8 mouse cellular contexts compared by ENCODE assay signal in the genomic region with DNA sequence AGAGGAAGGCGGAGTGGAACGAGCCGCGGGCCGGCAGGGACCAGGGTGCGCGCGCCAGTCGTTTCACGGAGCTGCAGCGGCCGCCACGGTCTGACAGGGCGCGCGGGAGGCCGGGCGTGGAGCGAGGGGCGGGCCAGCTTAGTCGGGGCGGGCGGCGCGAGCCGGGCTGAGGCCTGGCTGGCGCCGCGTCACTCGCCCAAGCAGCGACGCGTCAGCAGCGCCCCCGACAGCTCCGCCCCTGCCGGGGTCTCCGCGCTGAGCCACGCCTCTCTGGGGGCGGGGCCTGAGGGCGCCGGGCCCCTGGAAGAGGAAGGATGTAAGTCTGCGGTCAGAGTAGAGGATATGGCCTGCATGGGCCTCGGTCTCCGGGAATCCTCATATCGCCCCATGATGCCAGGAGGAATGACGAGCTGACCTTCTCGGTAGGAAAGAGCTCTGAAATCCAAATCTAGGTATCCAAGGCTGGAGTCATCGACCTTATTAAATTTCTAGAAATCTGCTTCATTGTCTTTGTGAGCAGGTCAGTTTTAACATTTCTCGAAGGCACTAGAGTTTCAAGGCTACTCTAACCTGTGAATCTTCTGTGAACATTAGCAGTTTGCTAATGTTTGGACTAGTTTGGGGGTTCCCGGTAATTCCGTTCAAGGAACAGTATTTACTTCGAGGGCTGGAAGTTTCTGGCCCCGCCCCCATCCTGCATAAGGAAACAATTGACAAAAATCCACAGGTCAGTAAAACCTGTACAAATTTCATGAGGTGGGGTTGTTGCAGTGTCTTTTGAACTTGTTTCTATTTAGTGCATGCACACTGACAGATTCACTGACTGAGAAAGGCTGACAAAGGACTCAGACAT. TPM values are rescaled to one million over a fixed set of nuclear protein-coding genes. Genes with fewer than 3 reads are reported as not detected.
DNase-seq lines count a peak whose midpoint lies in the region; ATAC-seq and TF ChIP-seq lines count a peak whose summit lies in the region.

A gene (minus strand): TSS at position 228 of the 853 bp plus-strand sequence.

- CTCF ChIA-PET in Patski (lab: Charles Lee) = interaction anchor here (1.9 to 2.2 kb wide), 2 partner anchors 16 to 27 kb away, joined by 4 to 6 read pairs; no protein-coding TSS in a partner anchor

- WGBS in hindbrain, embryonic 14.5 days = 4% methylated on average over 55 of the region's 55 CpGs

- no peak for TF ChIP-seq CTCF in Patski (IDR thresholded peaks at IDR 0.05)

- H3K9ac ChIP-seq in hindbrain, embryonic 14.5 days = peak within 1 kb of the TSS; percentile 79

- no peaks in the 10 kb centered on the region for H3K9me3 ChIP-seq in hindbrain, embryonic 14.5 days (ENCODE audit: control insufficient read depth, low read length)

- H3K4me1 ChIP-seq in hindbrain, embryonic 14.5 days (replicated peaks; ENCODE audit: control insufficient read depth, insufficient read depth, low read length) = peaks cover 10% of the 10 kb centered on the region; the same call in 1 of the 2 replicates

- H3K36me3 ChIP-seq in hindbrain, embryonic 14.5 days (replicated peaks; ENCODE audit: control insufficient read depth, insufficient read depth) = no peaks in the 10 kb centered on the region

- H3K4me2 ChIP-seq in hindbrain, embryonic 14.5 days (replicated peaks) = peak within 1 kb of the TSS; percentile 75

- H3K27me3 ChIP-seq in Patski = no peaks in the 10 kb centered on the region
- no peaks in the 10 kb centered on the region for H3K27me3 ChIP-seq in hindbrain, embryonic 14.5 days (ENCODE audit: control insufficient read depth, insufficient read depth, low read length)

- in situ Hi-C loops in Patski (cut with MboI; ENCODE audit: low pct_unique_long_range_greater_than_20kb) = no loop called here

- H3K27ac ChIP-seq in hindbrain, embryonic 14.5 days = peak within 1 kb of the TSS; percentile 71

- DNase-seq in Patski (ENCODE audit: low read depth, low spot score) = peak; percentile 43
- DNase-seq in cerebellum, postnatal 14 days = peak; percentile 90 to 96
- DNase-seq in frontal cortex, postnatal 25 days (ENCODE audit: low spot score in 2 of 2) = peak; percentile 69 to 85
- peak; percentile 95 for DNase-seq in hindbrain, embryonic 14.5 days (ENCODE audit: low spot score)
- peak; percentile 92 for DNase-seq in layer of hippocampus, postnatal 36 days
- DNase-seq in lung, postnatal 36 days = peak; percentile 95
- DNase-seq in retina, postnatal 1 day = peak; percentile 96
- peak; percentile 85 to 91 for DNase-seq in urinary bladder, adult 18-20 months (ENCODE audit: low spot score in 2 of 2)

- peak within 1 kb of the TSS; percentile 69 for H3K4me3 ChIP-seq in hindbrain, embryonic 14.5 days (replicated peaks; ENCODE audit: low read length)

- POLR2A ChIA-PET in Patski (lab: Charles Lee) = interaction anchor here (0.7 kb wide), 1 partner anchor 371 kb away, joined by 3 read pairs; no protein-coding TSS in a partner anchor

- ATAC-seq in Patski = peak; percentile 97
- ATAC-seq in hindbrain, embryonic 14.5 days (ENCODE audit: low FRiP score) = peak; percentile 100

RNA-seq across cellular contexts. Expression of the gene that starts here (rescaled TPM):
- polyA plus RNA-seq in Patski (2021) = 53.3 TPM
- polyA plus RNA-seq in hindbrain, embryonic 14.5 days (2014; fragmentation: Nextera tagmentation; extraction: Ambion mirVana) = 38.4 and 39.8 TPM in 2 replicates
- total RNA-seq in layer of hippocampus, postnatal 36 days (2021) = 10 to 100 TPM; 13.0 to 13.4 TPM

Comparison
In these comparisons a context has a peak if more than half of its experiments do, and no peak if none do; other contexts are left out.
1. Peak in every context shown above with its lines: DNase-seq, ATAC-seq, H3K4me3 ChIP-seq and H3K27ac ChIP-seq.
2. DNase-seq: peak in every context shown above with its lines; median percentile 96 in retina, postnatal 1 day; 95 in hindbrain, embryonic 14.5 days; 95 in lung, postnatal 36 days; 93 in cerebellum, postnatal 14 days; 92 in layer of hippocampus, postnatal 36 days; 88 in urinary bladder, adult 18-20 months; 77 in frontal cortex, postnatal 25 days; 43 in Patski.